Mouse (Mus musculus) embryonic facial prominence, embryonic 10.5 days (tissue): ENCODE data around the gene Ctnnbl1. TPM values are rescaled to one million over a fixed set of nuclear protein-coding genes. Genes with fewer than 3 reads are reported as not detected.
A peak's percentile ranks its signal among the peaks of the same experiment; 100 is the strongest.

Source experiments
- DNase-seq: peaks from one replicate; pipeline ENCODE4 v3.0.0-alpha.2; 2017; ENCODE audit warnings: low spot score
- H3K27ac ChIP-seq: fragments of 300-500 bp; sonication (generic); replicated peaks from 2 replicates; pipeline ENCODE4 v1.5.1; 2016; ENCODE audit warnings: mild to moderate bottlenecking
- H3K27me3 ChIP-seq: fragments of 300-500 bp; sonication (generic); replicated peaks from 2 replicates; pipeline ENCODE4 v1.6.1; 2016; ENCODE audit warnings: low read depth, mild to moderate bottlenecking; ENCODE audit not compliant: poor library complexity, severe bottlenecking
- H3K36me3 ChIP-seq: fragments of 300-500 bp; sonication (generic); replicated peaks from 2 replicates; pipeline ENCODE4 v1.6.1; 2016; ENCODE audit warnings: mild to moderate bottlenecking, moderate library complexity
- H3K4me1 ChIP-seq: fragments of 300-500 bp; sonication (generic); 2 replicates; pipeline ENCODE4 v1.6.1; 2016
- H3K4me3 ChIP-seq: fragments of 300-500 bp; sonication (generic); 2 replicates; pipeline ENCODE4 v1.5.1; 2016; ENCODE audit warnings: mild to moderate bottlenecking, moderate library complexity
- H3K9me3 ChIP-seq: fragments of 300-500 bp; sonication (generic); 2 replicates; pipeline ENCODE4 v1.6.1; 2016; ENCODE audit warnings: mild to moderate bottlenecking
- WGBS: fragments of 180-500 bp; shearing (Covaris S2); methylation state at CpG from one replicate; pipeline ENCODE4 v1.1.7; 2016; 5-methylcytosine and 5-hydroxymethylcytosine counted together
- polyA plus RNA-seq: library from polyadenylated mRNA; unstranded; fragments of >200 nt; fragmentation: Nextera tagmentation; extraction: Ambion mirVana; gene quantifications from 2 replicates; pipeline ENCODE4 v1.2.1, GENCODE M21; 2016

The Ctnnbl1 gene
- polyA plus RNA-seq, 1 experiment from 2014 or later: 93.8 TPM

DNA sequence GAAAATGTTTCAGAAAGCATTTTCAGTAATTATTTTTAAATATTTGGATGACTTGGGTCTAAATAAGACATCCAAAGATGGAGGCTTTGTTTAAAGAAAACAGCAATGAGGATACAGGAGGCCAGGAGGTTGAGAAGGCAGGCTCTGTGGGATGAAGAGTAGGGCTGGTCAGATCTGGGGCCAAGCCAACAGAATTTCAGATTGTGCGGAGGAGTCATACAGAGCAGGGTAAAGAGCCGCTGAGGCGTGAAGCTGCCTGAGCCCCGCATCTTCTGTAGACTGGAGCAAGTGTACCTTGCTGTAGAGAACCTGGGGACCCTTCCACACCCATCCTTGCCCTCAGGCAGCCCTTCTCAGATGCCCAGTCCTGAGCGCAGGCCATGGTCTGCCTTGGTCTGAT, 65.5 kb downstream of the Ctnnbl1 start:
- Histone ChIP-seq H3K27me3 (0 out of 2 replicates have a peak, but pooled peaks cover 3% of the 10 kb centered on the region), H3K4me3 (no peak overlapping the region), H3K27ac (peak overlapping the region; percentile 83; the same call in 1 of the 2 replicates), H3K4me1 (peaks cover 55% of the 10 kb centered on the region), H3K36me3 (peaks cover 15% of the 10 kb centered on the region), H3K9me3 (no peaks in the 10 kb centered on the region)
- DNase-seq: no peak
- WGBS: 89% methylated on average over 5 of the region's 5 CpGs

GRCm38 (mm10) chr2:157804388-157804787, 67.2 kb downstream of the Ctnnbl1 start:
- Histone ChIP-seq H3K4me3 (no peak overlapping the region), H3K9me3 (no peaks in the 10 kb centered on the region), H3K4me1 (peaks cover 68% of the 10 kb centered on the region), H3K36me3 (peaks cover 3% of the 10 kb centered on the region), H3K27ac (peak overlapping the region; percentile 36; the same call in 1 of the 2 replicates), H3K27me3 (0 out of 2 replicates have a peak, but pooled peaks cover 3% of the 10 kb centered on the region)
- WGBS: 79% methylated on average over 3 of the region's 3 CpGs
- DNase-seq: no peak

DNA sequence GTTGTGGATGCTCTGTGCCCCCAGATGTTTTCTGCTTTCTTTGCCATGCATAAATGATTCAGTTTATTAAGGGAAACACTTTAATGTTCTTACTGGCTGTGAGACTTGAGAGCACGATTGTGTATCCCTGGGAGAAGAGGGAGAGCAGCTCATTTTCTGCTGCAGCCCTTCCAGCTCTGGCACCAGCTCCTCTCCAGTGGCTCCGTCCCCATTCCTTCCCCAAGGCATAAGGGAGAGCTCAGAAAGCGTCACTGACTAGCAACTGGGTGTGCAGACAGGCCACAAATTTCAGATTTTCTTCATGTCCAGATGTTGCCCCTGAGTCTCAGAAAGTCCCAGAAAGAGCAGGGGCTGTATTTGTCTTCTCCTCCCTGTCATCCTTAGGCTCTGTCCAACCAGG, 67.9 kb downstream of the Ctnnbl1 start:
- WGBS: 64% methylated on average over 3 of the region's 3 CpGs
- Histone ChIP-seq H3K27me3 (no peaks in the 10 kb centered on the region), H3K4me1 (peaks cover 67% of the 10 kb centered on the region), H3K9me3 (no peaks in the 10 kb centered on the region), H3K4me3 (no peak overlapping the region), H3K27ac (peak overlapping the region; percentile 36), H3K36me3 (peaks cover 7% of the 10 kb centered on the region)
- DNase-seq: no peak

GRCm38 (mm10) chr2:157807076-157807475, 69.9 kb downstream of the Ctnnbl1 start:
- no peak overlapping the region for H3K4me3 ChIP-seq
- peaks cover 25% of the 10 kb centered on the region for H3K36me3 ChIP-seq
- no peaks in the 10 kb centered on the region for H3K27me3 ChIP-seq
- H3K4me1 ChIP-seq: peaks cover 47% of the 10 kb centered on the region
- no peak for DNase-seq
- no peak overlapping the region for H3K27ac ChIP-seq
- WGBS: 66% methylated on average over 4 of the region's 4 CpGs
- H3K9me3 ChIP-seq: no peaks in the 10 kb centered on the region

DNA sequence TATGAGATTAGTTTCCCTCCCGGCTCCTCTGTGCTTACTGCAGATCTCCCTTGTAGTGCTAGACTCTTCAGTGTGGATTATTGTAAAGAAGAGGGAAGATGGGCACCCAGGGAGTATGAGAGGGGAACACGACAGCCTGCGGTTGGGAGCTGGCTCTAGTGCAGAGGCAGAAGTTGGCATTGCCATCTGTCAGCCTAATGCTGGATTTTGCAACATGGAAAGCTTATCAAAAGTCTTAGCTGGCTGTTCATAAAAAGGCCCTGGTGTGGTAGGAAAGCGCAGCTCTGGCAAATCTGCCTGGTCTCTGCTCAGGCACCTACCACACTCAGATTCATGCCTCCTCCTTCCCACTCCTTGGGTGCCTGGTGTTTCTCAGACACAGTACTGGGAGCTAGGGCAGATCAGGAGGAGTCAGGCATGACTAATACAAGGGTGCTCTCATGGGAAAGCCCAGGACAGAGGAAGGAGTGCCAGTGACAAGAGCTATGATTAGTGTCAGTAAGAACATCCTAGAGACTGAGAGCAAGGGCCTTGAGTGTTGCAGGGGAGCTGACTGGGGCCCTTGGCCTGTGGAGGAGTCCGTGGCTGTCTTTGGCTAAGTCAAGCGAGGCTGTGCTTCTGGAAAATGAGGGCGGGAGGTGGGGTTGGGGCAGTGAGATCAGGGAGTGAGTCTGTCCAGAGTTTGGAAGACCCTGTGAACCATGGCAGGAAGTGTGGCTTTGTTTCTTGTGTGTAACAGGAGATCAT, 70.6 kb downstream of the Ctnnbl1 start:
- peaks cover 32% of the 10 kb centered on the region for H3K36me3 ChIP-seq
- 61% methylated on average over 7 of the region's 7 CpGs for WGBS
- peaks cover 41% of the 10 kb centered on the region for H3K4me1 ChIP-seq
- peak overlapping the region; percentile 59 for H3K27ac ChIP-seq
- H3K4me3 ChIP-seq: no peak overlapping the region
- no peak for DNase-seq
- no peaks in the 10 kb centered on the region for H3K9me3 ChIP-seq
- no peaks in the 10 kb centered on the region for H3K27me3 ChIP-seq

DNA sequence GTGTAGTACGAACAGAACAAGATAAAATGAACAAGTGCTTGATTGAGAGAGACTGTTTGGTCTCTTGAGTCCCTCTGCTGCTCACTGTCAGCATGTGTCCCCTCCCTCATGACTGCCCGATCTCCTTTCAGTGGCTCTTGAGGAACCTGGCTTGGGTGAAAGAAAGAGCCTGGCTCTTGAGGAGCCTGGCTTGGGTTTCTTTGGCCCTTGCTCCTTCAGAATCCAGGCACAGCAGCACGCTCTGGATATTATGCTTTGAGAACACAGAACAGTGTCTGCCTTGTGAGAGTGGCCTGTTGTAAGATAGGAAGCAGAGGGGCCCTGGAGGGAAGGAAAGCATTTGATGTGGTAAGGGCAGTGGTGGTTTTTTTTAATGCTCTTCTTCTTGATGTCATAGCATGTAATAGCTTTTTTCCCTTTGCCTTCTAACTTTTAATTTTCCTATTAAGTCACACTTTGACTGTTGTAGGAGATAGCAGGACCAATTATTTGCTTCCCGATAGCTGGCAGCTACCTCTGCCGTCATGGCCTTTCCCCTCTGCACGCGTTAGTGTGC, 71.2 kb downstream of the Ctnnbl1 start:
- no peak for DNase-seq
- Histone ChIP-seq H3K36me3 (peaks cover 38% of the 10 kb centered on the region), H3K9me3 (no peaks in the 10 kb centered on the region), H3K27me3 (no peaks in the 10 kb centered on the region), H3K27ac (0 out of 2 replicates have a peak overlapping the region, but pooled peaks have one; percentile 59), H3K4me3 (no peak overlapping the region), H3K4me1 (peaks cover 40% of the 10 kb centered on the region)
- 60% methylated on average over 7 of the region's 7 CpGs for WGBS

GRCm38 (mm10) chr2:157809341-157809740, 72.1 kb downstream of the Ctnnbl1 start:
- peaks cover 38% of the 10 kb centered on the region for H3K36me3 ChIP-seq
- H3K27ac ChIP-seq: no peak overlapping the region
- H3K4me3 ChIP-seq: no peak overlapping the region
- no peak for DNase-seq
- WGBS: 88% methylated on average over 6 of the region's 6 CpGs
- no peaks in the 10 kb centered on the region for H3K27me3 ChIP-seq
- H3K4me1 ChIP-seq: peaks cover 40% of the 10 kb centered on the region
- no peaks in the 10 kb centered on the region for H3K9me3 ChIP-seq

GRCm38 (mm10) chr2:157810749-157811148, 73.5 kb downstream of the Ctnnbl1 start:
- H3K4me3 ChIP-seq: no peak overlapping the region
- no peaks in the 10 kb centered on the region for H3K27me3 ChIP-seq
- H3K27ac ChIP-seq: no peak overlapping the region
- H3K36me3 ChIP-seq: peaks cover 44% of the 10 kb centered on the region
- WGBS: 82% methylated on average over 1 of the region's 1 CpGs
- H3K4me1 ChIP-seq: peaks cover 28% of the 10 kb centered on the region
- DNase-seq: no peak
- no peaks in the 10 kb centered on the region for H3K9me3 ChIP-seq

GRCm38 (mm10) chr2:157813121-157813520, 75.9 kb downstream of the Ctnnbl1 start:
- H3K9me3 ChIP-seq: no peaks in the 10 kb centered on the region
- peaks cover 52% of the 10 kb centered on the region for H3K36me3 ChIP-seq
- no peak overlapping the region for H3K27ac ChIP-seq
- 96% methylated on average over 4 of the region's 4 CpGs for WGBS
- H3K4me1 ChIP-seq: peaks cover 8% of the 10 kb centered on the region
- H3K4me3 ChIP-seq: no peak overlapping the region
- no peaks in the 10 kb centered on the region for H3K27me3 ChIP-seq
- no peak for DNase-seq

- DNase-seq: no peak
- 82% methylated on average over 11 of the region's 11 CpGs for WGBS
Measured at GRCm38 (mm10) chr2:157814116-157814964, 77.1 kb downstream of the Ctnnbl1 start.

DNA sequence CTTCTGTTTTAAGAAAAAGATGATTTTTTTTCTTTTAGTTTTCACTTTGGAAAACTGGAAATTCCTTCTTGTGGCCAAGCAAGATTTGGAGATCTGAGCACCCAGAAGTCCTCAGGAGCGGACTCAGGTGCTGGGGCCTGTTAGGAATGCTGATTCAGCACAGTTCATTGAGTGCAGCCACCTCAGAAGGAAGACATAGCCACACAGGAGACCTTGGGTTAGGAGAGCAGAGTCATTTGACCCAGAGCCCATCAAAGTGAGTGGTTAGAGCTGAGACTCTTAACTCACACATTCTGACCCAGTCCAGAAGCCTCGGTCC, 77.7 kb downstream of the Ctnnbl1 start:
- no peak for DNase-seq
- WGBS: 91% methylated on average over 2 of the region's 2 CpGs
- Histone ChIP-seq H3K27me3 (no peaks in the 10 kb centered on the region), H3K36me3 (peaks cover 64% of the 10 kb centered on the region), H3K27ac (no peak overlapping the region), H3K4me3 (no peak overlapping the region), H3K4me1 (no peaks in the 10 kb centered on the region), H3K9me3 (no peaks in the 10 kb centered on the region)

More at GRCm38 (mm10) chr2:157814116-157814964, 77.1 kb downstream of the Ctnnbl1 start:
- Histone ChIP-seq H3K9me3 (no peaks in the 10 kb centered on the region), H3K27ac (no peak overlapping the region), H3K4me1 (no peaks in the 10 kb centered on the region), H3K36me3 (peaks cover 62% of the 10 kb centered on the region), H3K27me3 (no peaks in the 10 kb centered on the region), H3K4me3 (no peak overlapping the region)

- Histone ChIP-seq H3K36me3 (peaks cover 54% of the 10 kb centered on the region), H3K4me1 (peaks cover 3% of the 10 kb centered on the region; the same call in 1 of the 2 replicates), H3K4me3 (no peak overlapping the region), H3K9me3 (no peaks in the 10 kb centered on the region), H3K27ac (no peak overlapping the region), H3K27me3 (no peaks in the 10 kb centered on the region)
- DNase-seq: no peak
- 87% methylated on average over 9 of the region's 9 CpGs for WGBS
Measured at GRCm38 (mm10) chr2:157817672-157818071, 80.5 kb downstream of the Ctnnbl1 start.
